Mouse (Mus musculus) liver, embryonic 16.5 days (tissue): ENCODE data around the gene Rprd1b. TPM values are rescaled to one million over a fixed set of nuclear protein-coding genes. Genes with fewer than 3 reads are reported as not detected.

Experiments used
- ATAC-seq: fragments of 200-750 bp; cut with Nextera tagmentation; 2 replicates; pipeline ENCODE4 v1.8.0; 2017; ENCODE audit warnings: low read depth, mild to moderate bottlenecking, moderate number of reproducible peaks, moderate library complexity
- H3K27ac ChIP-seq: fragments of 300-500 bp; sonication (generic); 2 replicates; pipeline ENCODE4 v1.5.1; 2014; ENCODE audit warnings: mild to moderate bottlenecking, low read length
- H3K27me3 ChIP-seq: fragments of 300-500 bp; sonication (generic); 2 replicates; pipeline ENCODE4 v1.6.1; 2014; ENCODE audit warnings: low read depth, low read length, mixed read lengths; ENCODE audit not compliant: control insufficient read depth, insufficient read depth
- H3K36me3 ChIP-seq: fragments of 300-500 bp; sonication (generic); 2 replicates; pipeline ENCODE4 v1.6.1; 2014; ENCODE audit warnings: mild to moderate bottlenecking; ENCODE audit not compliant: control insufficient read depth, insufficient read depth
- H3K4me1 ChIP-seq: fragments of 300-500 bp; sonication (generic); 2 replicates; pipeline ENCODE4 v1.6.1; 2014; ENCODE audit warnings: low read depth, low read length, mixed read lengths; ENCODE audit not compliant: control insufficient read depth
- H3K4me2 ChIP-seq: fragments of 300-500 bp; sonication (generic); 2 replicates; pipeline ENCODE4 v1.6.1; 2014; ENCODE audit warnings: low read depth, low read length, mixed read lengths
- H3K4me3 ChIP-seq: fragments of 300-500 bp; sonication (generic); 2 replicates; pipeline ENCODE4 v1.5.1; 2014; ENCODE audit warnings: low read depth, mild to moderate bottlenecking, low read length
- H3K9ac ChIP-seq: fragments of 300-500 bp; sonication (generic); 2 replicates; pipeline ENCODE4 v1.6.1; 2014; ENCODE audit warnings: low read depth, low read length
- H3K9me3 ChIP-seq: fragments of 300-500 bp; sonication (generic); replicated peaks from 2 replicates; pipeline ENCODE4 v1.6.1; 2016; ENCODE audit warnings: low read length; ENCODE audit not compliant: control insufficient read depth
- WGBS: fragments of 180-500 bp; shearing (Covaris S2); extraction: QIAGEN DNeasy Blood & Tissue Kit; methylation state at CpG from one replicate; pipeline ENCODE4 v1.1.7; 2014; ENCODE audit not compliant: insufficient replicate concordance; 5-methylcytosine and 5-hydroxymethylcytosine counted together
- polyA plus RNA-seq: library from polyadenylated mRNA; unstranded; fragments of >200 nt; fragmentation: Nextera tagmentation; extraction: Ambion mirVana; gene quantifications from 2 replicates; pipeline ENCODE4 v1.2.1, GENCODE M21; 2015

The Rprd1b gene
- polyA plus RNA-seq, 1 experiment from 2014 or later = 25.1 TPM

DNA sequence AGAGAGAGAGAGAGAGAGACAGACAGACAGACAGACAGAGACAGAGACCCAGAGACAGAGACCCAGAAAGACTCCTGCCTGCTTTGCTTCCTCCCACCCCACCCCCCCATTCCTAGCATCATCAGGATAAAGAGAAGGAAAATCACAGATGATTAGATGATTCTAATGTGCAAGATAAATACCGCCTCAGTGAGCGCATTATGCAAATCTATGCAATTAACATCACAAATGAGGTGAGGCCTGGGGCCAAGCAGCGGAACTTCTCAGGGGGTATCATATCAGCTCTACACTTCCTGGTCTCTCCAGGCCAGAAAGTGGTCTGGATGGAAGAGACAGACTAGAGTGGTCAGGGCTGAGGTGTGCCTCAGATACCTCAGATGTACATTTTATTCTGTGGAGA, 149.3 kb downstream of the Rprd1b start:
- H3K9ac ChIP-seq = no peak overlapping the region
- ATAC-seq = no peak
- WGBS = 78% methylated on average over 3 of the region's 3 CpGs
- no peaks in the 10 kb centered on the region for H3K9me3 ChIP-seq
- no peaks in the 10 kb centered on the region for H3K36me3 ChIP-seq
- no peak overlapping the region for H3K27ac ChIP-seq
- peaks cover 2% of the 10 kb centered on the region; the same call in 1 of the 2 replicates for H3K27me3 ChIP-seq
- H3K4me3 ChIP-seq = no peak overlapping the region
- H3K4me2 ChIP-seq = no peak overlapping the region
- peaks cover 29% of the 10 kb centered on the region for H3K4me1 ChIP-seq

GRCm38 (mm10) chr2:158178139-158178538, 149.8 kb downstream of the Rprd1b start:
- H3K27ac ChIP-seq = no peak overlapping the region
- no peak overlapping the region for H3K4me2 ChIP-seq
- H3K4me1 ChIP-seq = peaks cover 29% of the 10 kb centered on the region
- H3K4me3 ChIP-seq = no peak overlapping the region
- H3K27me3 ChIP-seq = peaks cover 2% of the 10 kb centered on the region; the same call in 1 of the 2 replicates
- no peaks in the 10 kb centered on the region for H3K9me3 ChIP-seq
- H3K9ac ChIP-seq = no peak overlapping the region
- no peaks in the 10 kb centered on the region for H3K36me3 ChIP-seq
- ATAC-seq = no peak
- 69% methylated on average over 4 of the region's 4 CpGs for WGBS

DNA sequence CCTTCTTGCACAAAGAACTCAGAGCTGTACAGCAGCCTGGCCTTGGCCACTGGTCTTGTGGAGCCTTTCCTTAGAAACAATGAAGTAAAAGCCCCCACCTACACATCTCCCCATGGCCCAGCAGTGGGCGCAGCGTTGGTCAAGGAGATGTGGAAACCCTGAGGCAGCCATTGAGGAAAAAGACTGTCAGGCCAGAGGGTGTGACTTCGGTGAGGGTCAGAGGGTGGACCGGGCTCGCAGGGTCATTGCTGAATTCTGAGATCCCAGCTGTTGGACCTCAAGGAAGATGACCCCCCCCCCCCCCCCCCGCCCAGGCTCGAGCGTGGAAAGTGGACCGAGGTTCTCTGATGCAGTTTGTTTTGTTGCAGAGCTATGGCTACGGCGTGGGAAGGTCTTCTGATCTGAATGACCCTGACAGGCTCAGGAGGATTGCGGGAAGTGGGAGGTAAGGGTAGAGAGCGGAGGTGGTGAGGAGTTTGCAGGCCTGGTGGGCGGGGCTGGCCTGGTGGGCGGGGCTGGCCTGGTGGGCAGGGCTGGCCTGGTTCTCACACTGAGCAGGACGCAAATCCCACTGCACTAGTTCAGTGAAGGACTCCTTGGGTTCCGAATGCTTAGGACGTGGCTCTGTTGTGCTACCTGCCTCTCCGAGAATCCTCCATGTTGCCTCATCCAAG, 150.5 kb downstream of the Rprd1b start:
- ATAC-seq = peak; percentile 64
- Histone ChIP-seq H3K4me3 (peak overlapping the region; percentile 6), H3K9ac (no peak overlapping the region), H3K36me3 (no peaks in the 10 kb centered on the region), H3K4me2 (peak overlapping the region; percentile 48), H3K9me3 (no peaks in the 10 kb centered on the region), H3K4me1 (peaks cover 29% of the 10 kb centered on the region), H3K27me3 (peaks cover 2% of the 10 kb centered on the region; the same call in 1 of the 2 replicates), H3K27ac (no peak overlapping the region)
- 10% methylated on average over 17 of the region's 19 CpGs for WGBS

- H3K27me3 ChIP-seq = peaks cover 2% of the 10 kb centered on the region; the same call in 1 of the 2 replicates
- no peak for ATAC-seq
- whole genome bisulfite sequencing = 30% methylated on average over 18 of the region's 18 CpGs
- no peak overlapping the region for H3K9ac ChIP-seq
- peak overlapping the region; percentile 6 for H3K4me3 ChIP-seq
- H3K27ac ChIP-seq = no peak overlapping the region
- peaks cover 27% of the 10 kb centered on the region for H3K4me1 ChIP-seq
- H3K9me3 ChIP-seq = no peaks in the 10 kb centered on the region
- H3K36me3 ChIP-seq = no peaks in the 10 kb centered on the region
- peak overlapping the region; percentile 48 for H3K4me2 ChIP-seq
These were observed 151.2 kb downstream of the Rprd1b start for GRCm38 (mm10) chr2:158179370-158180111.

GRCm38 (mm10) chr2:158180797-158181196, 152.5 kb downstream of the Rprd1b start:
- no peak for ATAC-seq
- H3K9me3 ChIP-seq = no peaks in the 10 kb centered on the region
- no peak overlapping the region for H3K4me2 ChIP-seq
- no peak overlapping the region for H3K4me3 ChIP-seq
- 33% methylated on average over 9 of the region's 9 CpGs for WGBS
- no peak overlapping the region for H3K9ac ChIP-seq
- no peaks in the 10 kb centered on the region for H3K36me3 ChIP-seq
- H3K27ac ChIP-seq = no peak overlapping the region
- H3K27me3 ChIP-seq = peaks cover 2% of the 10 kb centered on the region; the same call in 1 of the 2 replicates
- peaks cover 16% of the 10 kb centered on the region for H3K4me1 ChIP-seq

Other genes with a start within 250 kb of the Rprd1b start
- not detected in 2 replicates for gene Vstm2l, start 113.8 kb upstream of the Rprd1b start, polyA plus RNA-seq
- 13.1 and 13.4 TPM in 2 replicates for gene Tti1, start 64 bp upstream of the Rprd1b start, polyA plus RNA-seq
- gene Tgm2, start 117.9 kb downstream of the Rprd1b start, polyA plus RNA-seq = 66.2 and 74.3 TPM in 2 replicates
- gene D630003M21Rik, start 200.7 kb downstream of the Rprd1b start, polyA plus RNA-seq = 0.69 and 0.78 TPM in 2 replicates
- not detected in 2 replicates for gene Bpi, start 229.6 kb downstream of the Rprd1b start, polyA plus RNA-seq